Mouse (Mus musculus) hindbrain, embryonic 14.5 days (tissue): ENCODE data around the gene B3galnt1. TPM values are rescaled to one million over a fixed set of nuclear protein-coding genes. Genes with fewer than 3 reads are reported as not detected.
"Not testable (repeated sequence)": the region's sequence is repeated elsewhere in the genome, so short reads cannot be mapped to it uniquely, and the experiment has no call there.

ENCODE experiments used
- ATAC-seq: fragments of 200-750 bp; cut with Nextera tagmentation; 2 replicates; pipeline ENCODE4 v1.8.0; 2017; ENCODE audit warnings: moderate number of reproducible peaks, mild to moderate bottlenecking, moderate TSS enrichment, moderate library complexity; ENCODE audit not compliant: low FRiP score
- DNase-seq: peaks from one replicate; pipeline ENCODE4 v3.0.0-alpha.2; 2015; ENCODE audit warnings: low spot score
- H3K27ac ChIP-seq: fragments of 300-500 bp; sonication (generic); 2 replicates; pipeline ENCODE4 v1.5.1; 2014; ENCODE audit warnings: mild to moderate bottlenecking, moderate library complexity
- H3K27me3 ChIP-seq: fragments of 300-500 bp; sonication (generic); 2 replicates; pipeline ENCODE4 v1.6.1; 2014; ENCODE audit warnings: mild to moderate bottlenecking, low read length, mixed read lengths; ENCODE audit not compliant: control insufficient read depth, insufficient read depth
- H3K36me3 ChIP-seq: fragments of 300-500 bp; sonication (generic); replicated peaks from 2 replicates; pipeline ENCODE4 v1.6.1; 2014; ENCODE audit not compliant: control insufficient read depth, insufficient read depth
- H3K4me1 ChIP-seq: fragments of 300-500 bp; sonication (generic); replicated peaks from 2 replicates; pipeline ENCODE4 v1.6.1; 2014; ENCODE audit warnings: antibody characterized with exemption, low read length, mixed read lengths; ENCODE audit not compliant: control insufficient read depth, insufficient read depth
- H3K4me2 ChIP-seq: fragments of 300-500 bp; sonication (generic); replicated peaks from 2 replicates; pipeline ENCODE4 v1.6.1; 2014; ENCODE audit warnings: mild to moderate bottlenecking, moderate library complexity
- H3K4me3 ChIP-seq: fragments of 300-500 bp; sonication (generic); replicated peaks from 2 replicates; pipeline ENCODE4 v1.5.1; 2014; ENCODE audit warnings: mild to moderate bottlenecking, low read length
- H3K9ac ChIP-seq: fragments of 300-500 bp; sonication (generic); 2 replicates; pipeline ENCODE4 v1.6.1; 2014
- H3K9me3 ChIP-seq: fragments of 300-500 bp; sonication (generic); 2 replicates; pipeline ENCODE4 v1.6.1; 2016; ENCODE audit warnings: low read length; ENCODE audit not compliant: control insufficient read depth
- WGBS: fragments of 180-500 bp; shearing (Covaris S2); extraction: QIAGEN DNeasy Blood & Tissue Kit; methylation state at CpG from one replicate; pipeline ENCODE4 v1.1.7; 2014; 5-methylcytosine and 5-hydroxymethylcytosine counted together
- polyA plus RNA-seq: library from polyadenylated mRNA; unstranded; fragments of >200 nt; fragmentation: Nextera tagmentation; extraction: Ambion mirVana; gene quantifications from 2 replicates; pipeline ENCODE4 v1.2.1, GENCODE M21; 2014

The B3galnt1 gene
- polyA plus RNA-seq, 1 experiment from 2014 or later, result 109 TPM

GRCm38 (mm10) chr3:69578791-69579190 lies 20.0 kb downstream of the B3galnt1 start:
- WGBS, result 100% methylated on average over 1 of the region's 1 CpGs

GRCm38 (mm10) chr3:69576715-69577114 lies 22.0 kb downstream of the B3galnt1 start:
- 83% methylated on average over 3 of the region's 3 CpGs for WGBS
- DNase-seq (no peak), ATAC-seq (no peak)
- no peaks in the 10 kb centered on the region for H3K27me3 ChIP-seq
- no peaks in the 10 kb centered on the region for H3K4me1 ChIP-seq
- H3K9me3 ChIP-seq, result no peaks in the 10 kb centered on the region
- H3K9ac ChIP-seq, result no peak overlapping the region
- no peak overlapping the region for H3K4me2 ChIP-seq
- H3K36me3 ChIP-seq, result peaks cover 51% of the 10 kb centered on the region
- no peak overlapping the region for H3K4me3 ChIP-seq
- no peak overlapping the region for H3K27ac ChIP-seq

More at GRCm38 (mm10) chr3:69578791-69579190, 20.0 kb downstream of the B3galnt1 start:
- Histone ChIP-seq H3K36me3 (peaks cover 49% of the 10 kb centered on the region), H3K9ac (no peak overlapping the region), H3K9me3 (no peaks in the 10 kb centered on the region), H3K27me3 (no peaks in the 10 kb centered on the region), H3K27ac (no peak overlapping the region), H3K4me2 (no peak overlapping the region), H3K4me1 (no peaks in the 10 kb centered on the region), H3K4me3 (no peak overlapping the region)
- DNase-seq (no peak), ATAC-seq (no peak)

GRCm38 (mm10) chr3:69575577-69575976 lies 23.2 kb downstream of the B3galnt1 start:
- DNase-seq (no peak), ATAC-seq (no peak)
- Histone ChIP-seq H3K27me3 (no peaks in the 10 kb centered on the region), H3K27ac (no peak overlapping the region), H3K4me1 (no peaks in the 10 kb centered on the region), H3K4me2 (no peak overlapping the region), H3K9me3 (no peaks in the 10 kb centered on the region), H3K9ac (no peak overlapping the region), H3K4me3 (no peak overlapping the region), H3K36me3 (peaks cover 51% of the 10 kb centered on the region)
- WGBS, result 97% methylated on average over 11 of the region's 11 CpGs

GRCm38 (mm10) chr3:69572561-69572960 lies 26.2 kb downstream of the B3galnt1 start:
- WGBS, result 86% methylated on average over 5 of the region's 5 CpGs
- no peak overlapping the region for H3K4me2 ChIP-seq
- H3K36me3 ChIP-seq, result peaks cover 37% of the 10 kb centered on the region
- DNase-seq (no peak), ATAC-seq (no peak)
- no peak overlapping the region for H3K9ac ChIP-seq
- no peaks in the 10 kb centered on the region for H3K4me1 ChIP-seq
- no peak overlapping the region for H3K4me3 ChIP-seq
- H3K27me3 ChIP-seq, result no peaks in the 10 kb centered on the region
- no peaks in the 10 kb centered on the region for H3K9me3 ChIP-seq
- H3K27ac ChIP-seq, result no peak overlapping the region

GRCm38 (mm10) chr3:69565586-69565985 lies 33.2 kb downstream of the B3galnt1 start:
- not testable (repeated sequence) for ATAC-seq, H3K4me3 ChIP-seq, H3K27ac ChIP-seq, H3K4me2 ChIP-seq, H3K36me3 ChIP-seq, H3K27me3 ChIP-seq, H3K4me1 ChIP-seq, H3K9me3 ChIP-seq, H3K9ac ChIP-seq, DNase-seq
- 85% methylated on average over 1 of the region's 1 CpGs for WGBS

- Histone ChIP-seq H3K27ac (no peak overlapping the region), H3K9me3 (no peaks in the 10 kb centered on the region), H3K4me2 (no peak overlapping the region), H3K36me3 (no peaks in the 10 kb centered on the region), H3K4me1 (no peaks in the 10 kb centered on the region), H3K4me3 (no peak overlapping the region), H3K9ac (no peak overlapping the region), H3K27me3 (no peaks in the 10 kb centered on the region)
- WGBS, result 91% methylated on average over 6 of the region's 6 CpGs
- ATAC-seq, result no peak
- no peak for DNase-seq
These were observed 35.4 kb downstream of the B3galnt1 start for GRCm38 (mm10) chr3:69563406-69563805.

- Histone ChIP-seq H3K4me2 (no peak overlapping the region), H3K27ac (no peak overlapping the region), H3K9me3 (no peaks in the 10 kb centered on the region), H3K4me3 (no peak overlapping the region), H3K27me3 (no peaks in the 10 kb centered on the region), H3K9ac (no peak overlapping the region), H3K4me1 (no peaks in the 10 kb centered on the region), H3K36me3 (no peaks in the 10 kb centered on the region)
- no peak for ATAC-seq
- DNase-seq, result no peak
- 74% methylated on average over 5 of the region's 5 CpGs for WGBS
These were observed 37.1 kb downstream of the B3galnt1 start for GRCm38 (mm10) chr3:69561686-69562085.

- no peak for ATAC-seq
- no peak overlapping the region for H3K4me2 ChIP-seq
These were observed 38.8 kb downstream of the B3galnt1 start for GRCm38 (mm10) chr3:69559975-69560330.

GRCm38 (mm10) chr3:69559316-69559974 lies 39.3 kb downstream of the B3galnt1 start:
- Histone ChIP-seq H3K27ac (no peak overlapping the region), H3K27me3 (no peaks in the 10 kb centered on the region), H3K9ac (no peak overlapping the region), H3K4me1 (no peaks in the 10 kb centered on the region), H3K4me2 (no peak overlapping the region), H3K36me3 (no peaks in the 10 kb centered on the region), H3K9me3 (no peaks in the 10 kb centered on the region), H3K4me3 (no peak overlapping the region)
- 93% methylated on average over 6 of the region's 6 CpGs for WGBS
- no peak for ATAC-seq
- no peak for DNase-seq

More at GRCm38 (mm10) chr3:69559975-69560330, 38.8 kb downstream of the B3galnt1 start:
- DNase-seq, result no peak
- Histone ChIP-seq H3K4me3 (no peak overlapping the region), H3K36me3 (no peaks in the 10 kb centered on the region), H3K27ac (no peak overlapping the region), H3K9me3 (no peaks in the 10 kb centered on the region), H3K4me1 (no peaks in the 10 kb centered on the region), H3K9ac (no peak overlapping the region), H3K27me3 (no peaks in the 10 kb centered on the region)
- 89% methylated on average over 7 of the region's 7 CpGs for WGBS
